ENCODE assay signal across 9 mouse cellular contexts in genomic region chr1:178527185-178527546, GRCm38 (mm10). TPM values are rescaled to one million over a fixed set of nuclear protein-coding genes. Genes with fewer than 3 reads are reported as not detected.
DNase-seq lines count a peak whose midpoint lies in the region; ATAC-seq and TF ChIP-seq lines count a peak whose summit lies in the region.
"Had no signal": no experiment of that assay in that cellular context is flagged by ENCODE, and none has a peak within 500 bp of the region (broad histone marks: within the 10 kb centered on the region; RNA-seq: fewer than 3 reads in every experiment).

No protein-coding gene starts in this region.

- peak overlapping the region; percentile 42 for H3K4me3 ChIP-seq in C2C12 (ENCODE audit: insufficient read depth, poor library complexity, severe bottlenecking)
- H3K4me3 ChIP-seq in embryonic facial prominence, embryonic 15.5 days (replicated peaks): peak overlapping the region; percentile 73
- H3K4me3 ChIP-seq in heart, embryonic 11.5 days (ENCODE audit: low read depth, low read length): peak overlapping the region; percentile 79
- H3K4me3 ChIP-seq in kidney, embryonic 16.5 days (ENCODE audit: low read length): peak overlapping the region; percentile 68
- H3K4me3 ChIP-seq: erythroblast, embryonic 14.5 days had no signal

- H3K4me1 ChIP-seq in embryonic facial prominence, embryonic 15.5 days: peaks cover 34% of the 10 kb centered on the region
- H3K4me1 ChIP-seq in heart, embryonic 11.5 days (ENCODE audit: control insufficient read depth, insufficient read depth, low read length): peaks cover 8% of the 10 kb centered on the region
- H3K4me1 ChIP-seq in kidney, embryonic 16.5 days (ENCODE audit: insufficient read depth, low read length): peaks cover 26% of the 10 kb centered on the region

- under 1% methylated on average over 21 of the region's 21 CpGs for WGBS in embryonic facial prominence, embryonic 15.5 days
- WGBS in heart, embryonic 11.5 days (ENCODE audit: insufficient replicate concordance): under 1% methylated on average over 21 of the region's 21 CpGs
- WGBS in kidney, embryonic 16.5 days: 0% methylated on average over 21 of the region's 21 CpGs

- peak overlapping the region; percentile 90 for H3K27ac ChIP-seq in embryonic facial prominence, embryonic 15.5 days (replicated peaks)
- H3K27ac ChIP-seq in heart, embryonic 11.5 days (ENCODE audit: low read depth, low read length): no peak overlapping the region
- H3K27ac ChIP-seq in kidney, embryonic 16.5 days (ENCODE audit: low read length): peak overlapping the region; percentile 84

- peak overlapping the region; percentile 98 for H3K4me2 ChIP-seq in embryonic facial prominence, embryonic 15.5 days (replicated peaks)
- peak overlapping the region; percentile 100 for H3K4me2 ChIP-seq in heart, embryonic 11.5 days
- H3K4me2 ChIP-seq in kidney, embryonic 16.5 days (replicated peaks; ENCODE audit: low read depth, low read length): peak overlapping the region; percentile 95

- no peaks in the 10 kb centered on the region for H3K79me3 ChIP-seq in C2C12 (ENCODE audit: low read depth)

- no peaks in the 10 kb centered on the region for H3K9me3 ChIP-seq in embryonic facial prominence, embryonic 15.5 days (replicated peaks)
- H3K9me3 ChIP-seq in heart, embryonic 11.5 days (replicated peaks; ENCODE audit: control insufficient read depth, low read length): no peaks in the 10 kb centered on the region
- H3K9me3 ChIP-seq in kidney, embryonic 16.5 days (ENCODE audit: low read length): no peaks in the 10 kb centered on the region

- no peak for ATAC-seq in embryonic facial prominence, embryonic 15.5 days (ENCODE audit: insufficient number of reproducible peaks, low FRiP score, low TSS enrichment, low read depth)
- ATAC-seq in heart, embryonic 11.5 days (replicated peaks; ENCODE audit: insufficient number of reproducible peaks, low FRiP score, low TSS enrichment): no peak
- ATAC-seq in kidney, embryonic 16.5 days (ENCODE audit: low FRiP score, low TSS enrichment): no peak
- peak; percentile 41 for ATAC-seq in monocyte, adult 5-6 weeks (replicated peaks; ENCODE audit: insufficient number of reproducible peaks, low FRiP score, low TSS enrichment, poor library complexity, severe bottlenecking)

- TF ChIP-seq CTCF in C2C12 (IDR thresholded peaks at IDR 0.05; ENCODE audit: control insufficient read depth, insufficient read depth, insufficient read length): peak; percentile 13

- no peaks in the 10 kb centered on the region for H3K36me3 ChIP-seq in C2C12 (ENCODE audit: control insufficient read depth, insufficient read depth)
- H3K36me3 ChIP-seq in embryonic facial prominence, embryonic 15.5 days: no peaks in the 10 kb centered on the region
- no peaks in the 10 kb centered on the region for H3K36me3 ChIP-seq in heart, embryonic 11.5 days (ENCODE audit: control insufficient read depth, insufficient read depth, low read length)
- H3K36me3 ChIP-seq in kidney, embryonic 16.5 days (ENCODE audit: insufficient read depth, low read length): no peaks in the 10 kb centered on the region

- peak overlapping the region; percentile 16 for H3ac ChIP-seq in C2C12 (ENCODE audit: control insufficient read depth, insufficient read length, low read depth)

- H3K27me3 ChIP-seq in C2C12 (ENCODE audit: control insufficient read depth, insufficient read depth, insufficient read length): no peaks in the 10 kb centered on the region
- H3K27me3 ChIP-seq in embryonic facial prominence, embryonic 15.5 days: no peaks in the 10 kb centered on the region
- no peaks in the 10 kb centered on the region for H3K27me3 ChIP-seq in heart, embryonic 11.5 days (ENCODE audit: control insufficient read depth, insufficient read depth, low read length)
- peaks cover 5% of the 10 kb centered on the region; the same call in 1 of the 2 replicates for H3K27me3 ChIP-seq in kidney, embryonic 16.5 days (ENCODE audit: insufficient read depth, low read length)

- H3K79me2 ChIP-seq in C2C12 (ENCODE audit: control insufficient read depth, insufficient read depth): peaks cover 22% of the 10 kb centered on the region

- DNase-seq in adrenal gland, postnatal 4 days (ENCODE audit: low spot score in 2 of 2): peak; percentile 28 to 53
- DNase-seq in liver: peak; percentile 75
- DNase-seq in spleen, postnatal 36 days (ENCODE audit: low spot score in 2 of 2): peak; percentile 15 to 17

- H3K9ac ChIP-seq in embryonic facial prominence, embryonic 15.5 days: peak overlapping the region; percentile 55
- H3K9ac ChIP-seq in heart, embryonic 11.5 days (ENCODE audit: low read depth, low read length): peak overlapping the region; percentile 86; the same call in 1 of the 2 replicates
- H3K9ac ChIP-seq in kidney, embryonic 16.5 days (replicated peaks; ENCODE audit: low read length): peak overlapping the region; percentile 75

TF ChIP-seq in C2C12, 6 proteins besides CTCF, POLR2A, EP300 and RAD21:
- TF ChIP-seq MAX (IDR thresholded peaks at IDR 0.05): peak; percentile 30
- no peak for TF ChIP-seq USF1 (IDR thresholded peaks at IDR 0.05; ENCODE audit: low read depth)

RNA-seq across cellular contexts. Expression of gene Kif26b, which starts 1.8 kb away (rescaled TPM):
- 1.8 TPM for polyA plus RNA-seq in C2C12 (2012; fragmentation: generic; extraction: Trizol)
- total RNA-seq in adrenal gland, postnatal 4 days (2021): 10 to 100 TPM in 1 of 2 experiments, 1 to 10 TPM in 1; 7.3 to 16.2 TPM
- polyA plus RNA-seq in embryonic facial prominence, embryonic 15.5 days (2015; fragmentation: Nextera tagmentation; extraction: Ambion mirVana): 7.4 and 8.7 TPM in 2 replicates
- 16.4 and 18.9 TPM in 2 replicates for polyA plus RNA-seq in heart, embryonic 11.5 days (2014; fragmentation: Nextera tagmentation; extraction: Ambion mirVana)
- polyA plus RNA-seq in kidney, embryonic 16.5 days (2015; fragmentation: Nextera tagmentation; extraction: Ambion mirVana): 9.3 and 11.4 TPM in 2 replicates
- not detected in 3 replicates for total RNA-seq in monocyte, adult 5-6 weeks (2017)
- polyA plus RNA-seq: erythroblast, embryonic 14.5 days had no signal

Comparison
In these comparisons a context has a peak if more than half of its experiments do, and no peak if none do; other contexts are left out.
1. DNase-seq: peak in every context shown above with its lines; median percentile 75 in liver; 40 in adrenal gland, postnatal 4 days; 16 in spleen, postnatal 36 days.